Mouse (Mus musculus): ENCODE measurements around the gene Olfr56.
A peak's percentile ranks its signal among the peaks of the same experiment; 100 is the strongest.

The Olfr56 gene

DNA sequence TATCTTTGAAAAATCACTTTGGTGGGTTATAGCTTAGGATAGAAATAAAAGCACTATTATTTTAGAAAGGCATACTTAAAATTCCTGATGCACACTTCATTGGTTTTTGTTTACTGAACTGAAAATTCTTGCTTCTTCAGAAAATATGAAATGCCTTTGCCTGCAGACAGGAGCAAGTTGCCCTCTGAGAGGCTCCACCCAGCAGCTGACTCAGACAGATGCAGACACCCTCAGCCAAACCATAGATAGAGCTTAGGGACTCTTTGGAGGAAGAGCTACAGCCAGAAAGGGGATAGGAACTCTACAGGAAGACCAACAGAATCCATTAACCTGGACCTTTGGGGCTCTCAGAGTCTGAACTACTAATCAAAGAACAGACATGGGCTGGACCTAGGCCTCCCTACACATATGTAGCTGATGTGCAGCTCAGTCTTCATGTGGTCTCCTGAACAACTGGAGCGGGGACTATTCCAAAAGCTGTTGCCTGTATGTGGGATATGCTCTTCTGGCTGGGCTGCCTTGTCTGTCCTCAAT, 113.4 kb downstream of the Olfr56 start:
- no peak for DNase-seq (ENCODE audit: low spot score)

DNA sequence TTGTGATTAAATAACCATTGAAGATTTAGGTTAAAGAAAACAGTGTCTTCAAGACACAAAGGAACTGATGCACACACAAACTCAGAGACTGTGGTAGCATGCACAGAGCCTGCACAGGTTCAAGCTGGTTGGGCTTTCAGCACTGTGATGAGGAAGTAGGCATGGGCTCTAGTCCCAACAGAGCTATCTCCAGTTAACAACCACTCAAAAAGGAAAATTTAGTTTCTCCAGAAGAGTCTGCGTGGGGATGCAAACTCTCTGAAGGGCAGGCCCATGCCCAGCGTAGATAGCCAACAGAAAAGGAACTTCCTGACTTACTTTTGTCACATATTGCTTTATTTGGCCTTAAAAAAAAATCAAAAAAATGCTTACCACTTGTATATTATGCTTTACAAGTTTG, 114.1 kb downstream of the Olfr56 start:
- no peak for DNase-seq (ENCODE audit: low spot score)

DNA sequence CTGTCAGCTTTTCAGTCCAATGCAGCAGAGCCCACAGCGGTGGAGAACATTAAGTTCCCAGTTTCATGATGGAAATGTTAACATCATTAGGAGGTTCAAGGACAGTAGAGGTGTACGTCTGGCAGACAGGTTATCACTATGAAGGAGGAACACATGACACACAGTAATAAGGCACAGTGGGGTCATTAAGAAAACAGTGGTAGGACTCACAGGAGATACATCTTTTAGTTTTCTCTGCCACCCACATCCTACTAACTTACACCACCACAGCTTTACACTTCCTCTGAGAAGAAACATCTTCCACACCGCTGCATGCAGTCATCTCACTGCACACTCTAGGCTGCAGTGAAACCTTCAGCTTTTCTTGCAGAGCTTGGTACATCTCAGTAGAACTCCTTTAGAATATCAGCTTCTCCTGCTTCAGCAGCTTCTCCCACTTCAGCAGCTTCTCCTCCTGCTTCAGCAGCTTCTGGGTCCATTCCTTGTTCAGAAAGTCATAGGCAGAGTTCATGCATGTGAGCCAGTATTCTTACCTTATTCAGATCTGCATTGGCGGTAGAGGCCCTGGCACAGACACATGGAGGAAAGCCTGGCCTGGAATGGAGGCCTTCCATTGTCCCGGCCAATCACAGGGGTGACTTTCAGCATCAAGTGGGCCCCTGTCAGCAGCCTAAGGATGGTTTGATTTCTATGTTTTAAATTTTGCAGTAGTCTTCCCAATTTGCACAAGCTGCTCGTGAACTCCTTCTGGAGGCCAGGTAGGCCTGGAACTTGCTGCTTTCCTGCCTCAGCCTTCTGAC, 115.4 kb downstream of the Olfr56 start:
- DNase-seq (ENCODE audit: low spot score), result no peak

DNA sequence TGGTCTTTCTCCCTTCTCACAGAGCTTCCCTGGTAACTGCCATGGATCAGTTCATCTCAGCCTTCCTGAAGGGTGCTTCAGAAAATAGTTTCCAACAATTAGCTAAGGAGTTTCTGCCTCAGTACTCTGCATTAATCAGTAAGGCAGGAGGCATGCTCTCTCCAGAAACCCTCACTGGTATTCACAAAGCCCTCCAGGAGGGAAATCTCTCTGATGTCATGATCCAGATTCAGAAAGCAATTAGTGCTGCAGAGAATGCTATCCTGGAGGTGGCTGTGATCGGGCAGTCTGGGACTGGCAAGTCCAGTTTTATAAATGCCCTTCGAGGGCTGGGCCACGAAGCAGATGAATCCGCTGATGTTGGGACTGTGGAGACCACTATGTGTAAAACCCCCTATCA, 116.7 kb downstream of the Olfr56 start:
- no peak for DNase-seq (ENCODE audit: low spot score)

DNA sequence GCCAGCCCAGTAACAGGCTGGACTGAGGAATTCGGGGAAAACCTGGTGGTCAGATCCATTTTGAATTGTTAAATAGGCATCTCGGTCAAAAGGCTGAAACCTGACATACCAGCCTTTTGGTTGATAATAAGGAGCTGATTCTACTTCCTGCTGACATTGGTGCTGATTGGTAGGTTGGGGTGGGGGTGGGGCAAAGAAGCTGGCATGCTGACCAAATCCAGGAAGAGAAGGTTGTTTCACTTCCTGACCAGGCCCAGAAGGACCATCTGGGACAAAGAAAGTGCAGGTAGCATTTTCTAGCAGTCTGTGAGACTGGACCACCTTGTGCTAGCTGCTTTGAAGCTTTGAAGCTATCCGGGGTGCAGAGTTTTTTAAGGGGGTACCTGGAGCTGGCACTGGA, 121.7 kb downstream of the Olfr56 start:
- no peak for DNase-seq (ENCODE audit: low spot score)

DNA sequence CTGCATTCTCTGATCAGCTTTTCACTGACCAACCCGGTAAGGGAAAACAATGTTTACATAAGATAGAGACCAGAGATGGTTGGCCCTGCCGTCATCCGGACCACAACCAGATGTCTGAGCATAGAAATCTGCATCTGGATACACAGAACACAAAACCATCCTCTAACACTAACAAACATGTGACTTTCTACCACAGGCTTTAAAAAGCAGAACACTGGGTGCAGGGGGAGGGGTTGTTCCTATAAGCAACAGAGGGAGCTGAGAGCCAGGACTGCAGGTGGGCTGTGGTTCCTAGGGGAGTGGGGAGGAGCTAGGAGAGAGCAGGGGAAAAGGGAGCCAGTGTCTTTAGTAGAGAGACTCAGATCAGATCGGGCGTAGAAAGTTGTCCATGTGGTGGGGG, 122.8 kb downstream of the Olfr56 start:
- DNase-seq (ENCODE audit: low spot score), result no peak

DNA sequence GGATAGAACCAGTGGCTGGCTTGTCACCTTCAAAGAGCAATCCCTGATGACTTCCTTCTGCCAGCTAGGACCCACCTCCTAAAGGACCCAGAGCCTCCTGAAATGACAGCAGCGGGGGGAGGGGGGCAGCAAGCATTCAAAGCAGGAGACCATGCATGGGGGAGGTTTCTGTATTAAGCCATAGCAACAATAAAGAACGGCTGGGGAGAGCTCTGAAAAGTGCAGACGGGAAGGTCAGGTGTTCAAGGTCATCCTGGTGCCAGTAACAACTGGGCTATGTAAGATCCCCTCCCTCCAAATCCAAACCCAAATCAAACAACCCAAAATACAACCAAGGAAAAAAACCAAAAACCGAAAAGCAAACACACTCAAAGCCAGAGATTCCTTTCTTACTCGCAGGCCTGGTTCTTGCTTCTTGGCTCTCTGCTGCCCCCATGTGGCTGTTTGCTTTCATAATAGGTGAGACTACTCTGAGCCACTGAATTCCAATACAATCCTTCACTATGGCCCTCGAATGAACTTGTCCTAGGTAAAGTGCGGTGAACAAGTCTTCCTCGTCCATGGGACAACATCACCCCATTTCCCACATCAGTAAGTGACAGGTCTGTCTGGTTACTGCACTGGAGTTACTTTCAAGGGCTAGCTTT, 124.5 kb downstream of the Olfr56 start:
- peak; percentile 51 for DNase-seq (ENCODE audit: low spot score)

DNA sequence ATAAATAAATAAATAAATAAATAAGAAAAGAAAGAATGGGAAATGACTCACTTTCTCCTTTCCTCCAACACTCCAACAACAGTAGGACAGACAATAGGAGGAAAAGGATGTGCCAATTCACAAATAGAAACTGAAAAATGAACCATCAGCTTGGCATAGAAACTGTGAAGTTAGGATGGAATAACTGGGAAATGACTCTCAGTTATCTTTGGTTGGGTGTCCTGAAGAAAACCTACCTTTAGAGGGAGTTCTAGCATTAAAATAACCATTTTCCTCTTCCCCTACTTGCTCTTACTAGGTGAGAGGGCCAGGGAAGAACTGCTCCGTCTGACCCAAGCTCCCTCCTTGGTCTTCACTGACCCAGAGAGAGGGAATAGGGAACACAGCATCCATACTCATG, 127.1 kb downstream of the Olfr56 start:
- no peak for DNase-seq (ENCODE audit: low spot score)

DNA sequence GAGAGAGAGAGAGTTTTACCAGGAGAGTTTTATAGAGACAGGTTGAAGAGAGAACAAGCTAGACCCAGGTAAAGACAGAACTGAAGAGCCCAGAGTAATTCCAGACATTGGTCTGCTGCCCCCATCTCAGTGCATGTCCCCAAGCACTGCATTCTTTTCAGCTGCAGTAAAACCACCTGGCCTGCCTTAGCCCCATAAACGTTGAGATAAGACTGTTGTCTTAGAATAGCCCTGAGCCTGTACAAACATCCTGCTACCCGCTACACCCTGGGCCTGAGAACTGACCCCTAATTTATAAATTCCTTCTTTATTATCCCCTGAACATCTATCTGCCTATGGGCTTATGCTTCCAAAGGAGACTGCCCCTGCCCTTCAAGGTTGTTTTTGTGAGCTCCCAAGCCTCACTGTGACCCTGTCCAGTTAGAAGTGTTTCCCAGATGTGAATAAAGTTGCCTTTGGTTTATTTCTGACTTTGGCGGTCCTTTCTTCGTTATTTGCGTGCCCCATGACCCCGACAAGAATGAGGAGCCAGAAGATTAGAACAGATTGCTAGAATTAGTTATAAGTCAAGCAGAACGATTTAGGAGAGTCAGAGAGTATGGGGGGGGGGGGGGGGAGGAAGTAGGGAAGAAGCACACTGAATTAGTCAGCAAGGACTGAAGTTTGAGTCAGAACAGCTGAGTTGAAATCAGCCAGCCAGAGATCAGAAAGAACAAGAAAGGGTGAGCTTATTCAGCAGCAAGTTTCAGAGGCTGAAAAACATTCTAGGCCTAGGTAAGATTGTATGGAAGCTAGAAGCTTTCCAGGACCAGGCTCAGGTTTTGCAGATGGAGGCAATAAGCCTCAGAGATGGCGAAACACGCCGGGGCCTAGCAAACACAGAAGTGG, 129.2 kb downstream of the Olfr56 start:
- no peak for DNase-seq (ENCODE audit: low spot score)

DNA sequence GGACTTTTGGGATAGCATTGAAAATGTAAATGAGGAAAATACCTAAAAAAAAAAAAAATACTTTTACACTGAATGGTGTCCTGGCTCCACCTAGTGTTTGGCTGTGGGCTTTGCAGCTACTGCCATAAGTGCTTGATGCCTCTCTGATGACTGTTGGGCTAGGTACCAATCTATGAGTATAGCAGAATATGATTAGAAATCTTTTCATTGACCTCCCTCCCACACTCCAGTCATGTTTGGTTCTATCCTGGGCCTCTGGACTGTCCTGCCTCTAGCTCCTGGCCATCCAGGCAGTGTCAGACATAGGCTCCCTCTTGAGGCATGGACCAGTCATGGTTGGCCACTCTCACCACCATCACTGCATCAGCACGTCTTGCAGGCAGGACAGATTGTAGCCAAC, 130.1 kb downstream of the Olfr56 start:
- DNase-seq (ENCODE audit: low spot score), result no peak

DNA sequence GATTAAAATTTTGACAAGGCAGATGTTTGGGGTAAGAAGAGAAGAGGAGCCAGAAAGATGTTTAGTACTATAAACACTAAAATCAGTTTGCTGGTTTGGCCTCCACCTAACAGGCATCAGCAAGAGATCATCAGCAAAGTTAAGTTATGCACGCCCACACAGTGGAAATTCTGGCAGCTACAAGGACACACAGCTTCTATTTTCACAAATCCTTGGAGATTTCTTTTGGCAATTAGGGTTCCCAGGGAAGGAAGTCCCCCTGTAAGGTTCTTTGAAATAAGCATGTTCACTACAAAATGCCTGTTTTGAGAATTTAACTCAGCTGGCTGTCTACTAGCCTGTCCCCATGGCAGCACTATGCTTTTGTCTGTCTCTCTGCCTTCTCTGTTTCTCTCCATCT, 132.3 kb downstream of the Olfr56 start:
- no peak for DNase-seq (ENCODE audit: low spot score)

DNA sequence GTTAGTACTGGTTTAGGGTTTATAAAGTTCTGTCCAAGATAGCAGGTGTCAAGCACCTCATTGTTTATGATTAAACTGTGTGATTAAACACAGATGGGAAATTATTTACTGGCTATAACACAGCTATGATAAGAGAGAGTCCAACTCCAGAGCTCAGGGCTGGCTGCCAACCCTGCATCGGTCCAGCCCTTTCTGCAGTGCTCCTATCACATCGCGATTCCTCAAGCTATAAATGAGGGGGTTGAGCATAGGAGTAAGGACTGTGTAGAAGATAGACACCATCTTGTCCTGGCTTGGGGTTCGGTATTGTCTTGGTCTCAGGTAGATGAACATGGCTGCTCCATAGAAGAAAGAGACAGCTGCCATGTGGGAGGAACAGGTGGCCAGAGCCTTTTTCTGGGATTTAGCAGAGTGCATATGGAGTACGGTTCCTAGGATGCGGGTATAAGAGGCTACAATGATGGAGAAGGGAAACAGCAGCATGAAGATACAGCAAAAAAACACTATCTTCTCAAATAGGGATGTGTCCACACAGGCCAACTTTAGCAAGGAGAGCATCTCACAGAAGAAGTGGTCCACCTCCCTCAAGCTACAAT, 134.0 kb downstream of the Olfr56 start:
- DNase-seq (ENCODE audit: low spot score), result no peak

DNA sequence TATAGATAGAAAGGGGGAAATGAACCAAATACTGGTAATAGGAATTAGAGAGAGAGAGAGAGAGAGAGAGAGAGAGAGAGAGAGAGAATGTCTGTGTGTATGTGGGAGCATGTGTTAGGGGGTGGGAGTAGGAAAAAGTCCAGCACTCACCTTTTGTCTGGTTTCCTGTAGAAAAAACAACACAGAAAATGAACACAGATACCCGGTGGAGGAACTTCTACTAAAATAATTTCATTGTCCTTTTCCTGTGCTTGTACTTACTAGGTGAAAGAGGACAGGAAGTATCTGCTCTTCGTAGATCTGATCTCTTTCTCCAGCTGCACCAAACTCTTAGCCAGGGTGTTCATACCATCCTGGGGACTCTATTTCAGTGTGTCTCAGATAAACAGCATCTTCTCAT, 135.5 kb downstream of the Olfr56 start:
- no peak for DNase-seq (ENCODE audit: low spot score)

DNA sequence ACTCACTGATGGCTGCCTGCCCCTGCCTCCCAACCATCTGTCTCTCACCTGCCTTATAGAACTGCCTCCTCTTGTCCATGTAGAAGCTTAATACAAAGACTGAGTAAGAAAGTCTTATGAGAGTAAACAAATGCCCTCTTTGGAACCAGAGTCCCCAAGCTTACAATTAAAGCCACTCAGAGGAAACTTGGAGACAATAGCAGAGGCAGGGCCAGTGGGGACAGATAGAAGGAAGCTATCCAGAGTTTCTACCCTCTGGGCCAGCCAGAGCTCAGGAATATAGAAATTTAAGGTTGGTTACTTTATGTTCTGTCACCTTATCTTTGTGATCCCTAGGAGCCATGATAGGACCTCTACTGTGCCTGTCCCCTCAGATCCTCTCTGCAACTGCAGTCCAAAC, 136.1 kb downstream of the Olfr56 start, which contains the start of gene Olfr1396:
Gene Olfr1396, minus strand, starts transcription at position 101 of the 400 bp plus-strand sequence.
- DNase-seq (ENCODE audit: low spot score), result no peak

DNA sequence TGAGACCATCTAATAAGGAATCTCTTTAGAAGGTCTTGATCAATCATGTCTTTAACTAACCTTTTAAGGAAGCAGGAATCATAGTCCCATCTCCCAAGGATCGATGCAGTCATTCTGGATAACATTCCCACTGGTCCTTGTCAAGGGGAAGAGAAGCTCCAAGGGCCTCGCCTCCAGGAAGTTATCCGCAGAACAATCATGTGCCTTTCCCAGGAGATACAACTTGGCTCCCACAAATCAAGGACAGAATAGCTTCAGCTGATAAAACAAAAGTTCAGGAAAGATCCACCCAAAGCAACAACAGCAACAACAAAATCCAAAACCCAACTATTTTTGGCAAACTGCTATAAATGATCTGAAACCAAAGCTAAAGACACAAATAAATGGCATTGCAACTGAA, 140.9 kb downstream of the Olfr56 start:
- DNase-seq (ENCODE audit: low spot score), result no peak

DNA sequence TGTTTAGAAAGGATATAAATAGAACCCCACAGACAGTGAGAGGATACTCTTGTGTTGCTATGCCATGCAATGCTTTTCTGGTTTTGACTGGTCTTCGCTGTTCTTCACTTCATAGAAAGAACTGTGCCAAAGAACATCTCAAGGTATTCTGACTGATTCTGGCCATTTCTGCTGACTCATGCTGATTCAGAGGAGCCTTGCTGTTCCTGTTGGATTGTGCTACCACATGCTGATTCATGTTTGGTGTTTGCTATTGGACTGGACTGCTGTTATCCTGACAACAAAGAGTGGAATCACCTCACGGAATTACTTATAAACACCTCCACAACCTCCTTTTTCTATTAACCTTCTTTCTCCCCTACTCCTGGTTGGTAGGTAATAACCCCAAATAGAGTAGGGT, 145.5 kb downstream of the Olfr56 start:
- DNase-seq (ENCODE audit: low spot score), result no peak

DNA sequence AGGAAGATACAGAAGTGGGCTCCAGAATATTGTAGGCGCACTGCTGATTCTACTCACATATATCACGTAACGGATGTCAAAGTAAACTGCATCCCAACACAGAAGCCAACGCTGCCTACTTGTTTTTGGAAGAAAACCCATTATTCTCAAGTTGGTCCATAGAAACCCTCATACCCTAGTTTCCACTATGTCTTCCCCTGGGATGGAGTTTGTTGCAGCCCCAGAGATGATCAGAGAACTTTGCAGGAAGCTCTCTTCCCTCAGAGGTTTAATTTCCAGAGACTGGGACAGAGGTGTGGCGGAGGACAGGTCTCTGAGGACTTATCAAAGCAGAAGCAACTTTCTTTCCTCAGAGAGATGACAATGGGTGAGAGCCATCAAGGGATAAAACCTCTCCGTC, 163.3 kb downstream of the Olfr56 start, which contains the start of gene Olfr1395:
Gene Olfr1395, plus strand, starts transcription at position 301 of the 400 bp plus-strand sequence.
- DNase-seq (ENCODE audit: low spot score), result no peak

DNA sequence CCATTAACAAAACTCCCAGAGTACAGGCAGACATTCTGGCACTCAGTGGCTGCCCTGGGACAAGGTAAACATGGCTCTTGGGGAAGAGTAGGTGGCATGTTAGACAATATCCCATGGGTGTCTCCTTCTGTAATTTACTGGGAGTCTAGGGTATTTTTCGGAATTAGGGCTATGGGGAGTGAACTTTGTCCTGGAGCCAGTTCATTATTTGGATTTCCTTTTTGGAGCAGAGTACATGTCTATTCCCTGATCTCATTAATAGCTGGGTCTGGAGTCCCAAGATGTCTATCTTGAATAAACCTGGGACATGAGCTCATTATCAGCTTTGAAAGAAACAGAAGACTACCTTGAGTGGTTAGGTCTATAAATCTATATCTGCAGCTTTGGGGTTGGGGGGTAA, 175.4 kb downstream of the Olfr56 start, which contains the start of gene Olfr1394:
Gene Olfr1394, plus strand, starts transcription at position 301 of the 400 bp plus-strand sequence.
- no peak for DNase-seq (ENCODE audit: low spot score)

DNA sequence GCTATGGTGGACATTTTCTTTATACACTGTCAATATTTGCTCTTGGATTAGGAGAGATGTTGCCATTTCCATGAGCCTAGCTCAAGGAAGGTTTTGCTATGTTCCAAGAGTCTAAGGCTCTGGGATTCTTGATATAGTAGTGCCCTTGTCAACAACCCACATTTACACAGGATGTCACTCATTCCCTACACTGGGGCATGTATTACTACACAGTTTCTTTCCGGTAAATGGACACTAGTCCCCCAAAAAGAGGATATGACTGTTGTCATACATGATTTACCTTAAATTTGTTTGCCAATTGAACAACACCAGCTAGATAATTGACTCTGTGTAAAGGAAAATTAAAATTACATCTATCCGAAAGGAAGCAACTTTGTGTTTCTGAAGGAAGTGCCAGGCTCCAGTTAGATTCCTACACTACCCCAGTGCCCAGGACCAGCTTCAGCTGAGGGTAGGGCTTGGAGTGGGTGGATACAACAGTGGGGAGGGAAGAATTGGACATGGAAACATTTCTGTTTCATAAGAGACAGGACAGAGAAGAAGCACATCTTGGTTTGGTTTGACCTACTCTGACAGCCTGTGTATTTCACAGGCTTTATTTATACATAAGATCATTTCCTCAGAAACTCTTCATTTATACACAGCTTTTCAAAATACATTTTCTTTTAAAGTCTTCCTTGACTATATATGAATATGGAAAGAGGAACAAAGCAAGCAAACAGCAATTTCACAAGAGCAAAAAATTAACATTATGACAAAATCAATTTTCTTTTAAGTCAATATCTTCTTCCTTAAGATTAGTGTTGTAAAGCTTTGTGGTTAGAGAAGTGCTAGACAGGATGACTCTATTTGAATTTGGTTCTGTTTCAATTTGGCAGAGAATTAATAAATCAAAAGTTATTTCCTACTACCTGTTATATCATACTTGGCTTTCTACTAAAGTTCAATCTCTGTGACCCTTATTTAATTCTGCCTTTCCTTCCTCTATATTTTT, 178.4 kb downstream of the Olfr56 start:
- DNase-seq (ENCODE audit: low spot score), result no peak

DNA sequence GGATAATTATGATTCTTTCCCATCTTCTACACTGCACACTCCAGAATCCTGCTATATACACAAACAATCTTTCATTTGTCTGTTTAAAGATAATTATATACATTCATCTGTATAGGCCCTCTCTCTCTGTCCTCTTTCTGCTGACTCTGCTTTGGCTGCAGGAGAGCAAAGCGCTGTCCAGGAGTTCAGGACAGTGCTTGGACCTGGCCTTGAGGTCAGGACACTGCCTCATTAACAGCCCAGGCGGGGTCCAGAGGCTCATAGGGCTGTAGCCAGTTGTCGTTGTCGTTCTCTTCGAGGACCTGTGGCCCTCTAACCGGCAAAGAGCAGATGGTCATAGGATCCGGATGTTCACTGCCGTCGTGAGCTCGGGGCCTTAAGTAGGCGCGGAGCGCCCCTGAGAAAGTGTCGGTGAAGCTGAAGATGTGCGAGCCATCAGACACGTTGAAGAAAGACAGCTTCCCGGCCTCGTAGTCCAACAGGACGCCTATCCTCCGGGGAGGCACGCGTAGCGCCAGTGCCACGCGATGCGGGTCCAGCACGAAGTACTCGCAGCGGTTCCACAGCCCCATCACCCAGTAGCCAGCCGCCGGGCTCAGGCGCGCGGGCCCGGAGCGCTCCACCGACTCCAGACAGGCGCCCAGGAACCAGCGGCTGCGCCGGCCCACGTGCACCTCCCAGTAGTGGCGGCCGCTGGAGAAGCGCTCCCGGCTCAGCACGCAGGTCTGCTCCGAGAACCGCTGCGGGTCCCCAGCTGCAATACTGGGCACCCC, 190.3 kb downstream of the Olfr56 start:
- no peak for DNase-seq (ENCODE audit: low spot score)

Data from ovary, adult 18-20 months (tissue).